Mouse (Mus musculus) right cerebral cortex, adult 18-20 months (tissue): Measurements from ENCODE around the gene Ptprk.

Experiments used
- DNase-seq: peaks from one replicate; pipeline ENCODE4 v3.0.0; 2022; ENCODE audit warnings: mixed read lengths

Gene Ptprk

GRCm38 (mm10) chr10:28566828-28567227 is 492.2 kb downstream of the Ptprk start:
- DNase-seq: no peak

GRCm38 (mm10) chr10:28567441-28567840 is 492.8 kb downstream of the Ptprk start:
- DNase-seq: no peak

- DNase-seq: no peak
Measured at GRCm38 (mm10) chr10:28568047-28568446, 493.4 kb downstream of the Ptprk start.

- no peak for DNase-seq
Measured at GRCm38 (mm10) chr10:28579596-28579995, 505.0 kb downstream of the Ptprk start.

- DNase-seq: no peak
Measured at GRCm38 (mm10) chr10:28586565-28587138, 512.0 kb downstream of the Ptprk start.

GRCm38 (mm10) chr10:28588401-28588800 is 513.8 kb downstream of the Ptprk start:
- no peak for DNase-seq

- DNase-seq: no peak
Measured at GRCm38 (mm10) chr10:28590822-28591221, 516.2 kb downstream of the Ptprk start.

- no peak for DNase-seq
Measured at GRCm38 (mm10) chr10:28593566-28594292, 519.1 kb downstream of the Ptprk start.

GRCm38 (mm10) chr10:28596897-28597296 is 522.3 kb downstream of the Ptprk start:
- DNase-seq: no peak

- DNase-seq: no peak
Measured at GRCm38 (mm10) chr10:28609136-28609535, 534.5 kb downstream of the Ptprk start.

GRCm38 (mm10) chr10:28614396-28614795 is 539.8 kb downstream of the Ptprk start:
- DNase-seq: no peak

- no peak for DNase-seq
Measured at GRCm38 (mm10) chr10:28617203-28617602, 542.6 kb downstream of the Ptprk start.

- no peak for DNase-seq
Measured at GRCm38 (mm10) chr10:28618002-28618401, 543.4 kb downstream of the Ptprk start.

GRCm38 (mm10) chr10:28619415-28619814 is 544.8 kb downstream of the Ptprk start:
- DNase-seq: no peak

GRCm38 (mm10) chr10:28636096-28636495 is 561.5 kb downstream of the Ptprk start:
- no peak for DNase-seq

- no peak for DNase-seq
Measured at GRCm38 (mm10) chr10:28641887-28642286, 567.3 kb downstream of the Ptprk start.
